In the genomic region with DNA sequence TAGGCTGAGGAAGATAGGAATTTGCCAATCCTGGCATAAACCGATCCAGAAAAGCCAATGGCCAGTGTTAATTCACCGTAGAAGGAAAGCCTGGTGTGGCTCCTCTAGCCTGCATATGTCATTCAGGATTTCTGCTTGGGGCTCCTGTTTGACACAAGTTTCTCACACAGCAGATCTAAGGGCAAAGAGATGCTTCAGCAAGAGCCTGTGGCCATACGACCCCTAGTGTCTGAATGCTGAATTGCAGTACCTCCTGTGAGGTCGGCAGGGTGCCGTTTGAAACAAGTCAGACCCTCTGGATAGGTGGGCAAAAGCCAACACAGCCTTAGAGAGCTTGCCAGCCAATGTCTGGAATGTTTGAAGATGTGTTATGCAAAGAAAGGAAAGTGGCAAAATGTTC, we compare ENCODE assay signal across 9 mouse cellular contexts. TPM values are rescaled to one million over a fixed set of nuclear protein-coding genes. Genes with fewer than 3 reads are reported as not detected.
A peak's percentile ranks its signal among the peaks of the same experiment; 100 is the strongest.
DNase-seq lines count a peak whose midpoint lies in the region; ATAC-seq and TF ChIP-seq lines count a peak whose summit lies in the region.
"Had no signal": no experiment of that assay in that cellular context is flagged by ENCODE, and none has a peak within 500 bp of the region (broad histone marks: within the 10 kb centered on the region; RNA-seq: fewer than 3 reads in every experiment).

No protein-coding gene starts in this region.

- no peak for ATAC-seq in kidney, embryonic 15.5 days (replicated peaks; ENCODE audit: low FRiP score)
- ATAC-seq in erythroid progenitor cell, adult 5-6 weeks (replicated peaks; ENCODE audit: low FRiP score, poor library complexity, severe bottlenecking), result 0 out of 2 replicates have a peak, but pooled peaks have one; percentile 46
- no peak for ATAC-seq in heart, embryonic 16.5 days (replicated peaks; ENCODE audit: extremely low read depth, insufficient read depth, low FRiP score)

- no peaks in the 10 kb centered on the region for H3K9me3 ChIP-seq in kidney, embryonic 15.5 days (replicated peaks)
- no peaks in the 10 kb centered on the region for H3K9me3 ChIP-seq in heart, embryonic 16.5 days (replicated peaks; ENCODE audit: control insufficient read depth, low read length)
- H3K9me3 ChIP-seq: embryonic facial prominence, embryonic 12.5 days had no signal

- no peak overlapping the region for H3K27ac ChIP-seq in kidney, embryonic 15.5 days
- no peak overlapping the region for H3K27ac ChIP-seq in heart, embryonic 16.5 days (ENCODE audit: low read length)
- no peak overlapping the region for H3K27ac ChIP-seq in spleen, adult 2 months (ENCODE audit: insufficient read depth, low read length)
- H3K27ac ChIP-seq: embryonic facial prominence, embryonic 12.5 days had no signal

- H3K4me1 ChIP-seq in kidney, embryonic 15.5 days, result peaks cover 10% of the 10 kb centered on the region; the same call in 1 of the 2 replicates
- H3K4me1 ChIP-seq in heart, embryonic 16.5 days (ENCODE audit: control insufficient read depth, insufficient read depth, low read length), result no peaks in the 10 kb centered on the region; the same call in 1 of the 2 replicates
- H3K4me1 ChIP-seq in spleen, adult 2 months (ENCODE audit: control insufficient read depth, insufficient read depth, insufficient read length), result no peaks in the 10 kb centered on the region
- H3K4me1 ChIP-seq: embryonic facial prominence, embryonic 12.5 days had no signal

- no peak overlapping the region for H3K4me2 ChIP-seq in kidney, embryonic 15.5 days
- H3K4me2 ChIP-seq in heart, embryonic 16.5 days (ENCODE audit: low read depth, low read length), result peak overlapping the region; percentile 23; the same call in 1 of the 2 replicates
- H3K4me2 ChIP-seq: embryonic facial prominence, embryonic 12.5 days had no signal

- no peaks in the 10 kb centered on the region for H3K27me3 ChIP-seq in kidney, embryonic 15.5 days
- H3K27me3 ChIP-seq in heart, embryonic 16.5 days (ENCODE audit: control insufficient read depth, insufficient read depth, low read length), result no peaks in the 10 kb centered on the region
- H3K27me3 ChIP-seq in spleen, adult 2 months (ENCODE audit: control insufficient read depth, insufficient read depth, low read length), result no peaks in the 10 kb centered on the region
- H3K27me3 ChIP-seq: embryonic facial prominence, embryonic 12.5 days had no signal

- no peaks in the 10 kb centered on the region for H3K36me3 ChIP-seq in kidney, embryonic 15.5 days
- no peaks in the 10 kb centered on the region for H3K36me3 ChIP-seq in heart, embryonic 16.5 days (ENCODE audit: control insufficient read depth, insufficient read depth)
- no peaks in the 10 kb centered on the region for H3K36me3 ChIP-seq in spleen, adult 2 months (ENCODE audit: control insufficient read depth, insufficient read depth, low read length)
- H3K36me3 ChIP-seq: embryonic facial prominence, embryonic 12.5 days had no signal

- H3K4me3 ChIP-seq in kidney, embryonic 15.5 days (replicated peaks), result no peak overlapping the region
- H3K4me3 ChIP-seq in heart, embryonic 16.5 days (ENCODE audit: low read length), result no peak overlapping the region
- no peak overlapping the region for H3K4me3 ChIP-seq in spleen, adult 2 months (ENCODE audit: extremely low read depth, insufficient read depth, insufficient read length)
- H3K4me3 ChIP-seq: embryonic facial prominence, embryonic 12.5 days had no signal

- DNase-seq in kidney, adult 11 months, result peak; percentile 35
- peak; percentile 79 for DNase-seq in brain, adult 2 months (ENCODE audit: low read depth, low spot score)
- DNase-seq in left cerebral cortex, adult 11 months (ENCODE audit: low spot score), result peak; percentile 25
- peak; percentile 83 for DNase-seq in mesoderm, embryonic 11.5 days (ENCODE audit: low read depth, low spot score)
- DNase-seq in spleen, adult 2 months (ENCODE audit: low read depth in 1 of 2, low spot score in 2 of 2), result peak; percentile 15 to 57

- no peak overlapping the region for H3K9ac ChIP-seq in kidney, embryonic 15.5 days
- H3K9ac ChIP-seq in heart, embryonic 16.5 days (ENCODE audit: low read length), result no peak overlapping the region
- H3K9ac ChIP-seq: embryonic facial prominence, embryonic 12.5 days had no signal

- TF ChIP-seq POLR2A in spleen, adult 2 months (IDR thresholded peaks at IDR 0.05; ENCODE audit: low read depth, low read length), result no peak

- TF ChIP-seq CTCF in spleen, adult 2 months (IDR thresholded peaks at IDR 0.05; ENCODE audit: extremely low read depth, insufficient read depth, insufficient read length, insufficient replicate concordance), result peak; percentile 70; the same call in 1 of the 2 replicates

- WGBS in kidney, embryonic 15.5 days, result 27% methylated on average over 5 of the region's 5 CpGs
- 17% methylated on average over 5 of the region's 5 CpGs for WGBS in heart, embryonic 16.5 days
- WGBS in spleen, adult 2 months, result 24% methylated on average over 5 of the region's 5 CpGs

RNA-seq across cellular contexts. Expression of gene Atp5j, which starts 43.7 kb away (rescaled TPM):
- 1,003 and 1,100 TPM in 2 replicates for polyA plus RNA-seq in kidney, embryonic 15.5 days (2015; fragmentation: Nextera tagmentation; extraction: Ambion mirVana)
- 211 and 225 TPM in 2 replicates for total RNA-seq in erythroid progenitor cell, adult 5-6 weeks (2015; ENCODE audit: low replicate concordance)
- 85.0 and 121 TPM in 2 replicates for total RNA-seq in erythroid progenitor cell, adult 5-6 weeks (2017; ENCODE audit: low replicate concordance)
- 1,680 and 1,769 TPM in 2 replicates for polyA plus RNA-seq in heart, embryonic 16.5 days (2015; fragmentation: Nextera tagmentation; extraction: Ambion mirVana)
- polyA plus RNA-seq in spleen, adult 2 months (2012; rRNA removed), result 45.4 and 67.9 TPM in 2 replicates

RNA-seq across cellular contexts. Expression of gene Gabpa, which starts 44.4 kb away (rescaled TPM):
- polyA plus RNA-seq in kidney, embryonic 15.5 days (2015; fragmentation: Nextera tagmentation; extraction: Ambion mirVana), result 39.4 and 39.5 TPM in 2 replicates
- 43.2 and 47.8 TPM in 2 replicates for total RNA-seq in erythroid progenitor cell, adult 5-6 weeks (2015; ENCODE audit: low replicate concordance)
- total RNA-seq in erythroid progenitor cell, adult 5-6 weeks (2017; ENCODE audit: low replicate concordance), result 49.0 and 55.6 TPM in 2 replicates
- 33.5 and 35.7 TPM in 2 replicates for polyA plus RNA-seq in heart, embryonic 16.5 days (2015; fragmentation: Nextera tagmentation; extraction: Ambion mirVana)
- polyA plus RNA-seq in spleen, adult 2 months (2012; rRNA removed), result 4.7 and 4.9 TPM in 2 replicates

Comparison
In these comparisons a context has a peak if more than half of its experiments do, and no peak if none do; other contexts are left out.
1. DNase-seq: peak in every context shown above with its lines; median percentile 83 in mesoderm, embryonic 11.5 days; 79 in brain, adult 2 months; 36 in spleen, adult 2 months; 35 in kidney, adult 11 months; 25 in left cerebral cortex, adult 11 months.
2. RNA of gene Atp5j, which starts 43.7 kb away (polyA plus RNA-seq): 1,680 to 1,769 TPM in heart, embryonic 16.5 days and 1,003 to 1,100 TPM in kidney, embryonic 15.5 days; 45.4 to 67.9 TPM in spleen, adult 2 months; every median in the first group is over 10 times any median in the second.